Mouse (Mus musculus) kidney, adult 2 months (tissue): ENCODE data around the gene AA986860. TPM values are rescaled to one million over a fixed set of nuclear protein-coding genes. Genes with fewer than 3 reads are reported as not detected.
A peak's percentile ranks its signal among the peaks of the same experiment; 100 is the strongest.

Source experiments
- DNase-seq: peaks from one replicate; pipeline ENCODE4 v3.0.0; 2021
- H3K27ac ChIP-seq: fragments of 200-500 bp; 2 replicates; pipeline ENCODE4 v1.5.1; 2012; ENCODE audit warnings: low read depth, low read length, control low read depth, inconsistent platforms; ENCODE audit not compliant: insufficient read depth
- H3K27me3 ChIP-seq: fragments of 200-500 bp; replicated peaks from 2 replicates; pipeline ENCODE4 v1.6.1; 2012; ENCODE audit warnings: mild to moderate bottlenecking, moderate library complexity, low read length, inconsistent platforms; ENCODE audit not compliant: control insufficient read depth, insufficient read depth
- H3K36me3 ChIP-seq: fragments of 200-500 bp; 2 replicates; pipeline ENCODE4 v1.6.1; 2012; ENCODE audit warnings: mild to moderate bottlenecking, moderate library complexity, low read length, inconsistent platforms; ENCODE audit not compliant: control insufficient read depth, insufficient read depth
- H3K4me1 ChIP-seq: fragments of 200-500 bp; 2 replicates; pipeline ENCODE4 v1.6.1; 2011; ENCODE audit warnings: low read length; ENCODE audit not compliant: control insufficient read depth, insufficient read depth
- H3K4me3 ChIP-seq: fragments of 200-500 bp; 2 replicates; pipeline ENCODE4 v1.5.1; 2011; ENCODE audit warnings: mild to moderate bottlenecking, low read depth, low read length, control low read depth; ENCODE audit not compliant: insufficient read depth
- CTCF ChIP-seq: fragments of 200-500 bp; conservative IDR thresholded peaks from 2 replicates; pipeline ENCODE4 v1.5.1; 2011; ENCODE audit warnings: low read depth, mild to moderate bottlenecking, control low read depth, low read length, moderate library complexity, mixed read lengths; ENCODE audit not compliant: insufficient read depth, insufficient read length
- POLR2A ChIP-seq: fragments of 200-500 bp; IDR thresholded peaks from one replicate; pipeline ENCODE4 v1.6.1; 2011; ENCODE audit warnings: low read depth, low read length, control low read depth
- WGBS: fragments of 180-500 bp; shearing (Covaris S2); methylation state at CpG from one replicate; pipeline ENCODE4 v1.1.7; 2018; 5-methylcytosine and 5-hydroxymethylcytosine counted together
- polyA plus RNA-seq: library from polyadenylated mRNA; depleted of rRNA; stranded (reverse); fragments of >200 nt; gene quantifications from 2 replicates; pipeline ENCODE4 v1.2.3, GENCODE M21; 2012

AA986860 gene
- polyA plus RNA-seq, 1 experiment = 8.8 TPM

GRCm38 (mm10) chr1:130762045-130762760, 30.4 kb downstream of the AA986860 start:
- H3K27ac ChIP-seq = no peak overlapping the region
- WGBS = 80% methylated on average over 3 of the region's 3 CpGs
- no peak for DNase-seq
- TF ChIP-seq POLR2A = no peak
- no peaks in the 10 kb centered on the region for H3K36me3 ChIP-seq
- H3K4me1 ChIP-seq = no peaks in the 10 kb centered on the region
- no peak overlapping the region for H3K4me3 ChIP-seq
- no peaks in the 10 kb centered on the region for H3K27me3 ChIP-seq

DNA sequence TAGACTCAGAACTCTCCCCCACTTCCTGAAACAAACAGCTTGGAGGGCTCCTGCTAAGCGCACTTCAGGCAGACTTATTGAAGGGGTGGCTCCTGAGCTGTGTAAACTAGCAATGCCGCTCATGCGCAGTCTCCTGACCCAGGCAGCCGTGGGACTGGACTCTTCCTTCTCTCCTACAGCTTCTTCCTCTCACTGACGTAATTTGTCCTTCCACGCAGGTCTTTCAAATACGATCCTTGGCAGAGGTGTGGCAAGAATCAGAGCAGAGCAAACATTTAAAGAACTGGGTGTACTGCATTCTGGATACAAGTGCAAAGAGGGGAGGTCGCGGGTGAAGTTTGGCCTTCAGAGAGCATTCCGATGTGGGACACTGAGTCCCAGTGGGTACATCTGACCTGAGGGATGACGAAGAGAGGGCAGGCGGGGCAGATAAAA, 32.3 kb downstream of the AA986860 start:
- Histone ChIP-seq H3K4me3 (no peak overlapping the region), H3K36me3 (no peaks in the 10 kb centered on the region), H3K27ac (no peak overlapping the region), H3K27me3 (no peaks in the 10 kb centered on the region), H3K4me1 (no peaks in the 10 kb centered on the region)
- TF ChIP-seq CTCF = no peak
- TF ChIP-seq POLR2A = no peak
- DNase-seq = no peak
- 72% methylated on average over 12 of the region's 12 CpGs for WGBS

DNA sequence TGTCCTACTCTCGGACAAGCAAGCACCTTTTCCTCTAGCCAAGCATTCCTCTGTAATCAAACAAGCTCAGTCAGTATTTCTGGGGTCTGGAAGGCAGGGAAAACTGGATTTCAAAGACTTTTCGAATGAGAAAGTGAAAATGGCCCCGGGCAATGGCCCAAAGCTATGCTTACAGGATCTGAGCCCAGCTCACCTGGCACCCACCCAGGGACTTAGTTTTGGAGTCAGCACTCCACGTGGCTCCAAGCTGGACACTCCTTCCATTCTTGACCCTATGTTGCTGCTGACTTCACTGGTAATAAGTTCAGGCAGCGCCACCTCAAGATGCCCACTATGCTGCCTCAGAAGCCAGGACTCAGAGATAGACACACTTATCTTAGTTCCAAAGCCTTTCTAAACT, 35.3 kb downstream of the AA986860 start:
- WGBS = 75% methylated on average over 5 of the region's 5 CpGs
- no peaks in the 10 kb centered on the region for H3K4me1 ChIP-seq
- no peaks in the 10 kb centered on the region for H3K27me3 ChIP-seq
- H3K36me3 ChIP-seq = no peaks in the 10 kb centered on the region
- peak; percentile 10 for DNase-seq
- no peak overlapping the region for H3K27ac ChIP-seq
- no peak overlapping the region for H3K4me3 ChIP-seq
- no peak for TF ChIP-seq CTCF
- no peak for TF ChIP-seq POLR2A

GRCm38 (mm10) chr1:130769925-130770324, 38.1 kb downstream of the AA986860 start:
- DNase-seq = no peak
- TF ChIP-seq CTCF = no peak
- no peak for TF ChIP-seq POLR2A
- no peaks in the 10 kb centered on the region for H3K27me3 ChIP-seq
- no peak overlapping the region for H3K4me3 ChIP-seq
- H3K4me1 ChIP-seq = no peaks in the 10 kb centered on the region
- WGBS = 94% methylated on average over 2 of the region's 2 CpGs
- no peak overlapping the region for H3K27ac ChIP-seq
- no peaks in the 10 kb centered on the region for H3K36me3 ChIP-seq

DNA sequence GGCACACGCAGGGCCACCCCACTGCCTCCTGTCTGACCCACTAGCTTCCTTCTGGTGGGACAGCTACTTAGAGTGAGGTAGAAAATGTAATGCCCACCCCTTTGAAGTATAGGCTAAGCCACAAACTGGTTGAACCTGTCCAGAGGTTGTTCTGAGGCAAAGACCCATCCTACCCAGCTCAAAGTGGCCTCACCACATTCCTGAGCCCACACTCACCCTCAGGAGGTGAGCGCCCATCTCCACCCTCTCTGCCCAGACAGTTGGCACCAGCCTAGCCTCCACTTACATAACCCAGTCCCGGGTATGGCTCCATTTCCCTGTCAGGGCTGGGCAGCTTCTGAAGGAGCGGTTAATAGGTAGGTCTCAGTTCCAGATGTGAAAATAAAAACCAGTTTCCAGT, 38.7 kb downstream of the AA986860 start:
- H3K27ac ChIP-seq = no peak overlapping the region
- TF ChIP-seq CTCF (no peak), POLR2A (no peak)
- no peaks in the 10 kb centered on the region for H3K36me3 ChIP-seq
- H3K4me3 ChIP-seq = no peak overlapping the region
- WGBS = 66% methylated on average over 4 of the region's 4 CpGs
- no peaks in the 10 kb centered on the region for H3K4me1 ChIP-seq
- peak; percentile 10 for DNase-seq
- H3K27me3 ChIP-seq = no peaks in the 10 kb centered on the region

DNA sequence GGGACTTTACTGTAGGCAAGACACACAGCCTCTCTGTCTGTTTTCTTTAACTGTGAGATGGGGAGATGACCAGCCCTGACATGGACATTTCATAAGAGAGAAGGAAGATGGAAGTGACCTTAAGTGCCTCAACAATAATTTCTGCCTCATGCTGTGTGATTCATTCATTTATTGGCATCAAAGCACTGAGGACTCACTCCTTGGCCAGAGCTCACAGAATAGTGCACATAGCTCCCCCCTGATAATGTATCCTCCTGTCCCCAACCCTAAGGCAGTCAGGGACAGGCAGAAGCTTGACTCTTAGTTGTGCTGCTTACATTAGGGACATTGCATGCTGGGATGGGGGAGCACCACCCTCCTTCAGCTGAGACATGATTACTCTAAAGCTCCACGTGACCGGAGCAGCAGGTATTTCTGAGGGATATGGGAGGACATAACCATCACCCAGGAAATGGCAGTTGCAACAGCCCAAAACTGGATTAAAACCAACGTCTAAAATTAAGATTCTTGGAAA, 39.3 kb downstream of the AA986860 start:
- 62% methylated on average over 3 of the region's 3 CpGs for WGBS
- no peak for DNase-seq

GRCm38 (mm10) chr1:130775234-130775633, 43.5 kb downstream of the AA986860 start:
- H3K27ac ChIP-seq = no peak overlapping the region
- whole genome bisulfite sequencing = 79% methylated on average over 2 of the region's 2 CpGs
- no peaks in the 10 kb centered on the region for H3K27me3 ChIP-seq
- H3K36me3 ChIP-seq = no peaks in the 10 kb centered on the region
- no peaks in the 10 kb centered on the region for H3K4me1 ChIP-seq
- no peak for TF ChIP-seq CTCF
- TF ChIP-seq POLR2A = no peak
- DNase-seq = no peak
- H3K4me3 ChIP-seq = no peak overlapping the region

More for the DNA sequence above, 39.3 kb downstream of the AA986860 start:
- Histone ChIP-seq H3K27me3 (no peaks in the 10 kb centered on the region), H3K27ac (no peak overlapping the region), H3K4me3 (no peak overlapping the region), H3K4me1 (no peaks in the 10 kb centered on the region), H3K36me3 (no peaks in the 10 kb centered on the region)
- TF ChIP-seq POLR2A (no peak), CTCF (no peak)
